Mouse (Mus musculus) cortical plate, adult 2 months (tissue): Measurements from ENCODE around the gene C4b.
"Not testable (repeated sequence)": the region's sequence is repeated elsewhere in the genome, so short reads cannot be mapped to it uniquely, and the experiment has no call there.

Experiments
- CTCF ChIP-seq: fragments of 200-500 bp; IDR thresholded peaks from 2 replicates; pipeline ENCODE4 v1.5.1; 2011; ENCODE audit warnings: mild to moderate bottlenecking, control low read depth, low read length; ENCODE audit not compliant: insufficient read depth; ENCODE audit errors: extremely low read depth
- POLR2A ChIP-seq: fragments of 200-500 bp; IDR thresholded peaks from 2 replicates; pipeline ENCODE4 v1.6.1; 2011; ENCODE audit warnings: mild to moderate bottlenecking, low read length, control low read depth; ENCODE audit not compliant: insufficient read depth; ENCODE audit errors: extremely low read depth

GRCm38 (mm10) chr17:34719886-34720285 is 23.8 kb downstream of the C4b start:
- TF ChIP-seq CTCF, POLR2A: not testable (repeated sequence)
